Mouse (Mus musculus) spleen, adult 2 months (tissue): ENCODE data around the gene Gse1.

Experiments used
- CTCF ChIP-seq: fragments of 200-500 bp; IDR thresholded peaks from 2 replicates; pipeline ENCODE4 v1.5.1; 2011; ENCODE audit warnings: mild to moderate bottlenecking, inconsistent platforms; ENCODE audit not compliant: insufficient read depth, insufficient read length, insufficient replicate concordance; ENCODE audit errors: extremely low read depth
- POLR2A ChIP-seq: fragments of 200-500 bp; IDR thresholded peaks from 2 replicates; pipeline ENCODE4 v1.6.1; 2011; ENCODE audit warnings: low read depth, low read length, inconsistent platforms

DNA sequence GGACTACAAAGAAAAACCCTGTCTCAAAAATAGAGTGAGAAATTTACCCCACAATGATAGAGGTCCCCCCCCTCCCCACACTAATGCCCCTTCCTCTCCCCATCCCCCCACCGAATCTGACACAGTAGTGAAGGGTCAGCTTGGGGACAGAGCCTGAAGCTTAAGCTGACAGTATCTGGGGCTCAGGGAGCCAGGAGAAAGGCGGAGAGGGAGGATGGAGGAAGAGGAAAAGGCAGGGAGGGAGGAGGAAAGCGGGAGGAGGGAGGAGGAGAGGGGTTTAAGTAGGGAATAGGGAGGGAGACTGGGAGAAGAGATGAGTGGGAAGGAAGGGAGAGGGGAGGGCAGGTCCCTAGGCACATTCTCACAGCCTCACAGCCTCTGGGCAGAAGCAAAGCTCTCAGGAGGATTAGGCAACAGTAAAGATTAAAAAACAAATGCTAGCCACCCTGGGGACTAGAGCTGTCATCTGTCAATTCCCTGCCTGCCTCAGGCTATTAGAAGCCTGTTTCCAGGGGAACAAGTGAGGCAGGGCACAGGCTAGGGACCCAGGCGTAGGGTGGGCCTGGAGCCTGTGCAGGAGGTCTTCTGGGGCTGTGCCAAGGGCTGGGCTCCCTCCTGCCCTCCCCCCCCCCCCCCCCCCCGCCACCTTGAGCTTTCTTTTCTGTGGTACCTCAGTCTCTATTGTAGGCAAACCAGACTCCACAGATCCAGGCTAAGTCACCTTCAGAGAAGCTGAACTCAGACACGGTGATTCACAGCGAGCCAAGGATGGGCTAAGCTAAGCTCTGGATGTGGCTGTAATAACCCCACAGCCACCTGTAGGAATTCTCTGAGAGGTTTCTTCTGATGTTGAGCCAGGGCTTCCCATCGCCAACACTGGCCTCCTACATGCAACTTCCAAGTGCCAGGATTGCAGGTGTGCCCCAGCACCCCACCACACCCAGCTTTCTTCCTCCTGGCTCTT, 388.7 kb downstream of the Gse1 start:
- TF ChIP-seq CTCF (no peak), POLR2A (no peak)
